Mouse (Mus musculus) intestine, embryonic 14.5 days (tissue): ENCODE results near the gene Opn1sw. TPM values are rescaled to one million over a fixed set of nuclear protein-coding genes. Genes with fewer than 3 reads are reported as not detected.
"Not testable (repeated sequence)": the region's sequence is repeated elsewhere in the genome, so short reads cannot be mapped to it uniquely, and the experiment has no call there.

Experiments used
- ATAC-seq: fragments of 200-750 bp; cut with Nextera tagmentation; replicated peaks from 2 replicates; pipeline ENCODE4 v1.8.0; 2017; ENCODE audit warnings: low read depth, moderate number of reproducible peaks, moderate TSS enrichment, moderate library complexity; ENCODE audit not compliant: low FRiP score, low TSS enrichment
- DNase-seq: peaks from one replicate; pipeline ENCODE4 v3.0.0-alpha.2; 2018; ENCODE audit warnings: low spot score
- H3K27ac ChIP-seq: fragments of 300-500 bp; sonication (generic); 2 replicates; pipeline ENCODE4 v1.5.1; 2014; ENCODE audit warnings: low read depth, mild to moderate bottlenecking, control low read depth
- H3K27me3 ChIP-seq: fragments of 300-500 bp; sonication (generic); replicated peaks from 2 replicates; pipeline ENCODE4 v1.6.1; 2014; ENCODE audit warnings: low read length, control low read depth; ENCODE audit not compliant: control insufficient read depth, insufficient read depth
- H3K36me3 ChIP-seq: fragments of 300-500 bp; sonication (generic); 2 replicates; pipeline ENCODE4 v1.6.1; 2014; ENCODE audit warnings: low read length, control low read depth; ENCODE audit not compliant: control insufficient read depth, insufficient read depth
- H3K4me1 ChIP-seq: fragments of 300-500 bp; sonication (generic); replicated peaks from 2 replicates; pipeline ENCODE4 v1.6.1; 2014; ENCODE audit warnings: low read length, control low read depth, mixed read lengths; ENCODE audit not compliant: control insufficient read depth, insufficient read depth
- H3K4me2 ChIP-seq: fragments of 300-500 bp; sonication (generic); 2 replicates; pipeline ENCODE4 v1.6.1; 2014; ENCODE audit warnings: low read length
- H3K4me3 ChIP-seq: fragments of 300-500 bp; sonication (generic); 2 replicates; pipeline ENCODE4 v1.5.1; 2014; ENCODE audit warnings: low read depth, low read length, control low read depth, mixed read lengths
- H3K9ac ChIP-seq: fragments of 300-500 bp; sonication (generic); 2 replicates; pipeline ENCODE4 v1.6.1; 2014; ENCODE audit warnings: mild to moderate bottlenecking, low read length
- H3K9me3 ChIP-seq: fragments of 300-500 bp; sonication (generic); 2 replicates; pipeline ENCODE4 v1.6.1; 2016; ENCODE audit warnings: low read length, control low read depth; ENCODE audit not compliant: control insufficient read depth
- whole genome bisulfite sequencing: fragments of 180-500 bp; shearing (Covaris S2); extraction: QIAGEN DNeasy Blood & Tissue Kit; methylation state at CpG from one replicate; pipeline ENCODE4 v1.1.7; 2014; 5-methylcytosine and 5-hydroxymethylcytosine counted together
- microRNA-seq: library from miRNA; unstranded; fragments of <30 nt; microRNA quantifications from one replicate; pipeline ENCODE4, GENCODE M21; 2016
- polyA plus RNA-seq: library from polyadenylated mRNA; unstranded; fragments of >200 nt; fragmentation: Nextera tagmentation; extraction: Ambion mirVana; gene quantifications from 2 replicates; pipeline ENCODE4 v1.2.1, GENCODE M21; 2014

The Opn1sw gene
- polyA plus RNA-seq, 1 experiment from 2014 or later, result 0.41 TPM

DNA sequence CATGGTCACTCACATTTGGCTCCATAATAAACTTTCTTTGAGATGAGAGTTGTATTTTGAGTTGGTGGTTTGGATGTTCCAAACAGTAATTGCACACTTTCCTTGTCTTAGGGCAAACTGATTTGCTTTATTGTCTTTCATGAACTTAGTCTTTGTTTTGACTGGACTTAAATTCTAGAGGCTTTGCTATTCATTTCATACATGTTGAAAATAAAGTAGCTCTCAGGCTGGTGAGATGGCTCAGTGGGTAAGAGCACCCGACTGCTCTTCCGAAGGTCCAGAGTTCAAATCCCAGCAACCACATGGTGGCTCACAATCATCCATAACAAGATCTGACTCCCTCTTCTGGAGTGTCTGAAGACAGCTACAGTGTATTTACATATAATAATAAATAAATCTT lies 41.8 kb downstream of the Opn1sw start:
- 98% methylated on average over 2 of the region's 2 CpGs for WGBS
- DNase-seq, H3K4me2 ChIP-seq, H3K27me3 ChIP-seq, ATAC-seq, H3K27ac ChIP-seq, H3K9ac ChIP-seq, H3K4me3 ChIP-seq, H3K36me3 ChIP-seq, H3K9me3 ChIP-seq: not testable (repeated sequence)
- peaks cover 13% of the 10 kb centered on the region; the same call in 1 of the 2 replicates for H3K4me1 ChIP-seq

- no peak for DNase-seq
- H3K27ac ChIP-seq, result no peak overlapping the region
- H3K9ac ChIP-seq, result no peak overlapping the region
- WGBS, result 60% methylated on average over 4 of the region's 4 CpGs
- H3K9me3 ChIP-seq, result no peaks in the 10 kb centered on the region
- H3K4me3 ChIP-seq, result no peak overlapping the region
- H3K27me3 ChIP-seq, result no peaks in the 10 kb centered on the region
- ATAC-seq, result no peak
- H3K4me2 ChIP-seq, result no peak overlapping the region
- no peaks in the 10 kb centered on the region for H3K36me3 ChIP-seq
- no peaks in the 10 kb centered on the region for H3K4me1 ChIP-seq
Measured at GRCm38 (mm10) chr6:29329514-29329913, 58.8 kb downstream of the Opn1sw start.

GRCm38 (mm10) chr6:29326961-29327360 lies 61.3 kb downstream of the Opn1sw start:
- Histone ChIP-seq H3K36me3 (no peaks in the 10 kb centered on the region), H3K9ac (no peak overlapping the region), H3K27ac (no peak overlapping the region), H3K9me3 (no peaks in the 10 kb centered on the region), H3K27me3 (no peaks in the 10 kb centered on the region), H3K4me2 (no peak overlapping the region), H3K4me1 (no peaks in the 10 kb centered on the region), H3K4me3 (no peak overlapping the region)
- DNase-seq, result no peak
- ATAC-seq, result no peak
- 83% methylated on average over 9 of the region's 9 CpGs for WGBS

Small RNA genes within 50 kb of the gene (microRNA-seq; reads per million reads assigned to microRNA genes)
- gene Gm26220 (0.42 reads per million), gene Gm44354 (not detected)

Other genes starting within 250 kb of the Opn1sw start
- gene Rbm28, start 223.5 kb downstream of the Opn1sw start, polyA plus RNA-seq, result 44.6 and 49.7 TPM in 2 replicates
- 0.52 and 0.78 TPM in 2 replicates for gene Prrt4, start 208.9 kb downstream of the Opn1sw start, polyA plus RNA-seq
- 47.5 and 48.1 TPM in 2 replicates for gene Impdh1, start 172.1 kb downstream of the Opn1sw start, polyA plus RNA-seq
- 38.1 and 42.8 TPM in 2 replicates for gene Hilpda, start 116.0 kb downstream of the Opn1sw start, polyA plus RNA-seq
- gene Fam71f2, start 108.9 kb downstream of the Opn1sw start, polyA plus RNA-seq, result 0.20 and 0.48 TPM in 2 replicates
- 0.11 and 0.26 TPM in 2 replicates for gene Fam71f1, start 69.3 kb downstream of the Opn1sw start, polyA plus RNA-seq
- gene Calu, start 40.4 kb downstream of the Opn1sw start, polyA plus RNA-seq, result 331 and 354 TPM in 2 replicates
- 12.3 and 14.7 TPM in 2 replicates for gene Ccdc136, start 7.8 kb upstream of the Opn1sw start, polyA plus RNA-seq
- 14.7 and 15.8 TPM in 2 replicates for gene Flnc, start 44.8 kb upstream of the Opn1sw start, polyA plus RNA-seq
- gene Atp6v1f, start 79.2 kb upstream of the Opn1sw start, polyA plus RNA-seq, result 291 and 300 TPM in 2 replicates
- 0.28 TPM in 1 of 2 replicates, not detected in the other for gene Atp6v1fnb, start 83.0 kb upstream of the Opn1sw start, polyA plus RNA-seq
- 25.2 and 28.6 TPM in 2 replicates for gene Kcp, start 119.5 kb upstream of the Opn1sw start, polyA plus RNA-seq
- gene Irf5, start 138.2 kb upstream of the Opn1sw start, polyA plus RNA-seq, result 6.9 and 7.7 TPM in 2 replicates
- gene Tnpo3, start 221.4 kb upstream of the Opn1sw start, polyA plus RNA-seq, result 91.2 and 107 TPM in 2 replicates